Mouse (Mus musculus) naive thymus-derived CD4-positive, alpha-beta T cell, adult 2 months (primary cell): ENCODE data around the gene Zik1.
A peak's percentile ranks its signal among the peaks of the same experiment; 100 is the strongest.

Experiments used
- DNase-seq: peaks from one replicate; pipeline ENCODE4 v3.0.0-alpha.2; 2011; ENCODE audit warnings: low read depth

The Zik1 gene

GRCm38 (mm10) chr7:10494786-10495521, at the start of gene Zik1:
Zik1 (minus strand) TSS chr7:10495394.
- DNase-seq = peak; percentile 66

- DNase-seq = no peak
Observed at GRCm38 (mm10) chr7:10495578-10495977, 384 bp upstream of the Zik1 start.

GRCm38 (mm10) chr7:10480588-10481233, 14.5 kb downstream of the Zik1 start:
- no peak for DNase-seq

GRCm38 (mm10) chr7:10479813-10480212, 15.4 kb downstream of the Zik1 start:
- no peak for DNase-seq

DNA sequence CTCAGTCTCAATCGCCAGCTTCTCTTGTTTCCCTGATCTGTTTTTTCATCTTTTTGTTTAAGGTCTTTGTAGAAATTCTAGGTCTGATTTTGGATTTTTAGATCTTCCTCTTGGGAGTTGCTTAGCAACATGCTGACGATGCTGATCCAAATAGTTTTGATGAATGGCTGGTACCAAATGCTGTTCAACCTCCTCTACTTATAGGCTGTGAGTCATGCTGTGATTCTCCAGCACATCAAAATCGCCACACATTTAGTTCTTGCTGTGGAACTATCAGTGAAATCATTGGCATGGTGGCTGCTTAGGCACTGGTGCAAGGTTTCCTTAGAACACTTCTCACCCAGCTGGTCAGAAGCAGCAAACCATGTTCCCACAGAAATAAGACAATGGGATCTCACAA, 37.0 kb downstream of the Zik1 start:
- no peak for DNase-seq

- no peak for DNase-seq
Observed at GRCm38 (mm10) chr7:10443031-10443430, 52.2 kb downstream of the Zik1 start, which contains the start of gene Vmn1r67. Vmn1r67 (plus strand) TSS chr7:10443331.
